Mouse (Mus musculus): ENCODE data around the gene Smad6. TPM values are rescaled to one million over a fixed set of nuclear protein-coding genes. Genes with fewer than 3 reads are reported as not detected.

Gene Smad6
- total and polyA plus RNA-seq, 3 experiments: 0.44 to 1.6 (median 0.98) TPM

- Histone ChIP-seq H3K36me3 (replicated peaks) (no peaks in the 10 kb centered on the region), H3K4me1 (ENCODE audit: insufficient read depth, low read depth, low read length) (no peaks in the 10 kb centered on the region), H3K4me3 (ENCODE audit: low read depth, low read length) (no peak overlapping the region), H3K27me3 (ENCODE audit: insufficient read depth, low read length) (peaks cover 35% of the 10 kb centered on the region), H3K9me3 (replicated peaks) (no peaks in the 10 kb centered on the region)
- no peak for TF ChIP-seq GATA2 (IDR thresholded peaks at IDR 0.05; ENCODE audit: borderline replicate concordance, low read depth, low read length)
- ATAC-seq (ENCODE audit: extremely low read depth, insufficient number of reproducible peaks, low FRiP score, poor library complexity, severe bottlenecking) (no peak), DNase-seq (ENCODE audit: low spot score) (no peak)
These were observed 56.3 kb downstream of the Smad6 start for GRCm38 (mm10) chr9:63965579-63965981.

- no peaks in the 10 kb centered on the region for H3K4me1 ChIP-seq (ENCODE audit: insufficient read depth, low read depth, low read length)
- DNase-seq (ENCODE audit: low spot score) (no peak), ATAC-seq (ENCODE audit: extremely low read depth, insufficient number of reproducible peaks, low FRiP score, poor library complexity, severe bottlenecking) (no peak)
- H3K9me3 ChIP-seq (replicated peaks): no peaks in the 10 kb centered on the region
- no peak overlapping the region for H3K4me3 ChIP-seq (ENCODE audit: low read depth, low read length)
- H3K27me3 ChIP-seq (ENCODE audit: insufficient read depth, low read length): peaks cover 16% of the 10 kb centered on the region
- TF ChIP-seq POLR2AphosphoS5 (IDR thresholded peaks at IDR 0.05; ENCODE audit: insufficient replicate concordance, low read depth, low read length) (no peak), GATA2 (IDR thresholded peaks at IDR 0.05; ENCODE audit: borderline replicate concordance, low read depth, low read length) (no peak), GATA1 (IDR thresholded peaks at IDR 0.05; ENCODE audit: borderline replicate concordance, low read length) (no peak), TAL1 (conservative IDR thresholded peaks at IDR 0.05; ENCODE audit: low read depth, low read length) (no peak), CTCF (IDR thresholded peaks at IDR 0.05; ENCODE audit: low read depth, low read length) (no peak)
- no peaks in the 10 kb centered on the region for H3K36me3 ChIP-seq (replicated peaks)
These were observed 60.0 kb downstream of the Smad6 start for GRCm38 (mm10) chr9:63961881-63962280.

GRCm38 (mm10) chr9:63960829-63961185 is 61.1 kb downstream of the Smad6 start:
- ATAC-seq (ENCODE audit: extremely low read depth, insufficient number of reproducible peaks, low FRiP score, poor library complexity, severe bottlenecking) (no peak), DNase-seq (ENCODE audit: low spot score) (no peak)
- H3K4me1 ChIP-seq (ENCODE audit: insufficient read depth, low read depth, low read length): no peaks in the 10 kb centered on the region
- H3K36me3 ChIP-seq (replicated peaks): no peaks in the 10 kb centered on the region
- no peak overlapping the region for H3K4me3 ChIP-seq (ENCODE audit: low read depth, low read length)
- TF ChIP-seq GATA2 (IDR thresholded peaks at IDR 0.05; ENCODE audit: borderline replicate concordance, low read depth, low read length) (no peak), POLR2AphosphoS5 (IDR thresholded peaks at IDR 0.05; ENCODE audit: insufficient replicate concordance, low read depth, low read length) (no peak), TAL1 (conservative IDR thresholded peaks at IDR 0.05; ENCODE audit: low read depth, low read length) (no peak), GATA1 (IDR thresholded peaks at IDR 0.05; ENCODE audit: borderline replicate concordance, low read length) (no peak), CTCF (IDR thresholded peaks at IDR 0.05; ENCODE audit: low read depth, low read length) (no peak)
- H3K9me3 ChIP-seq (replicated peaks): no peaks in the 10 kb centered on the region
- H3K27me3 ChIP-seq (ENCODE audit: insufficient read depth, low read length): peaks cover 12% of the 10 kb centered on the region

- DNase-seq (ENCODE audit: low spot score) (no peak), ATAC-seq (ENCODE audit: extremely low read depth, insufficient number of reproducible peaks, low FRiP score, poor library complexity, severe bottlenecking) (no peak)
- no peaks in the 10 kb centered on the region for H3K9me3 ChIP-seq (replicated peaks)
- H3K4me3 ChIP-seq (ENCODE audit: low read depth, low read length): no peak overlapping the region
- peaks cover 8% of the 10 kb centered on the region for H3K27me3 ChIP-seq (ENCODE audit: insufficient read depth, low read length)
- H3K36me3 ChIP-seq (replicated peaks): no peaks in the 10 kb centered on the region
- TF ChIP-seq POLR2AphosphoS5 (IDR thresholded peaks at IDR 0.05; ENCODE audit: insufficient replicate concordance, low read depth, low read length) (no peak), CTCF (IDR thresholded peaks at IDR 0.05; ENCODE audit: low read depth, low read length) (no peak), GATA1 (IDR thresholded peaks at IDR 0.05; ENCODE audit: borderline replicate concordance, low read length) (no peak), GATA2 (IDR thresholded peaks at IDR 0.05; ENCODE audit: borderline replicate concordance, low read depth, low read length) (no peak), TAL1 (conservative IDR thresholded peaks at IDR 0.05; ENCODE audit: low read depth, low read length) (no peak)
- H3K4me1 ChIP-seq (ENCODE audit: insufficient read depth, low read depth, low read length): no peaks in the 10 kb centered on the region
These were observed 61.7 kb downstream of the Smad6 start for GRCm38 (mm10) chr9:63959933-63960828.

- Histone ChIP-seq H3K36me3 (replicated peaks) (no peaks in the 10 kb centered on the region), H3K4me3 (ENCODE audit: low read depth, low read length) (no peak overlapping the region), H3K9me3 (replicated peaks) (no peaks in the 10 kb centered on the region), H3K4me1 (ENCODE audit: insufficient read depth, low read depth, low read length) (no peaks in the 10 kb centered on the region), H3K27me3 (ENCODE audit: insufficient read depth, low read length) (peaks cover 5% of the 10 kb centered on the region; the same call in 1 of the 2 replicates)
- DNase-seq (ENCODE audit: low spot score) (no peak), ATAC-seq (ENCODE audit: extremely low read depth, insufficient number of reproducible peaks, low FRiP score, poor library complexity, severe bottlenecking) (no peak)
- TF ChIP-seq GATA1 (IDR thresholded peaks at IDR 0.05; ENCODE audit: borderline replicate concordance, low read length): no peak
- no peak for TF ChIP-seq GATA2 (IDR thresholded peaks at IDR 0.05; ENCODE audit: borderline replicate concordance, low read depth, low read length)
- no peak for TF ChIP-seq CTCF (IDR thresholded peaks at IDR 0.05; ENCODE audit: low read depth, low read length)
- no peak for TF ChIP-seq POLR2AphosphoS5 (IDR thresholded peaks at IDR 0.05; ENCODE audit: insufficient replicate concordance, low read depth, low read length)
- no peak for TF ChIP-seq TAL1 (conservative IDR thresholded peaks at IDR 0.05; ENCODE audit: low read depth, low read length)
These were observed 62.5 kb downstream of the Smad6 start for GRCm38 (mm10) chr9:63959129-63959932.

- no peak for TF ChIP-seq TAL1 (conservative IDR thresholded peaks at IDR 0.05; ENCODE audit: low read depth, low read length)
- no peak for TF ChIP-seq GATA1 (IDR thresholded peaks at IDR 0.05; ENCODE audit: borderline replicate concordance, low read length)
- TF ChIP-seq CTCF (IDR thresholded peaks at IDR 0.05; ENCODE audit: low read depth, low read length): no peak
- TF ChIP-seq POLR2AphosphoS5 (IDR thresholded peaks at IDR 0.05; ENCODE audit: insufficient replicate concordance, low read depth, low read length): no peak
- TF ChIP-seq GATA2 (IDR thresholded peaks at IDR 0.05; ENCODE audit: borderline replicate concordance, low read depth, low read length): no peak
- H3K4me3 ChIP-seq (ENCODE audit: low read depth, low read length): no peak overlapping the region
- DNase-seq (ENCODE audit: low spot score): no peak
- no peaks in the 10 kb centered on the region for H3K36me3 ChIP-seq (replicated peaks)
- H3K4me1 ChIP-seq (ENCODE audit: insufficient read depth, low read depth, low read length): no peaks in the 10 kb centered on the region
- H3K27me3 ChIP-seq (ENCODE audit: insufficient read depth, low read length): peaks cover 3% of the 10 kb centered on the region; the same call in 1 of the 2 replicates
- no peaks in the 10 kb centered on the region for H3K9me3 ChIP-seq (replicated peaks)
- no peak for ATAC-seq (ENCODE audit: extremely low read depth, insufficient number of reproducible peaks, low FRiP score, poor library complexity, severe bottlenecking)
These were observed 63.4 kb downstream of the Smad6 start for GRCm38 (mm10) chr9:63958337-63959030.

All from G1E (cell line).